Mouse (Mus musculus): ENCODE measurements around the gene Cwf19l1. TPM values are rescaled to one million over a fixed set of nuclear protein-coding genes. Genes with fewer than 3 reads are reported as not detected.
A peak's percentile ranks its signal among the peaks of the same experiment; 100 is the strongest.

Gene Cwf19l1
- polyA plus RNA-seq, 1 experiment: 3.5 TPM

GRCm38 (mm10) chr19:44086278-44086677, 49.4 kb downstream of the Cwf19l1 start:
- Histone ChIP-seq H3K9me3 (no peaks in the 10 kb centered on the region), H3K4me3 (replicated peaks) (no peak overlapping the region), H3K27me3 (replicated peaks) (no peaks in the 10 kb centered on the region), H3K36me3 (replicated peaks; ENCODE audit: low read length) (peaks cover 94% of the 10 kb centered on the region), H3K4me1 (peaks cover 19% of the 10 kb centered on the region)
- TF ChIP-seq FLI1 (IDR thresholded peaks at IDR 0.05; ENCODE audit: low read length) (no peak), GATA1 (IDR thresholded peaks at IDR 0.05; ENCODE audit: borderline replicate concordance, low read length) (no peak)

GRCm38 (mm10) chr19:44080920-44081319, 54.8 kb downstream of the Cwf19l1 start:
- TF ChIP-seq FLI1 (IDR thresholded peaks at IDR 0.05; ENCODE audit: low read length) (no peak), GATA1 (IDR thresholded peaks at IDR 0.05; ENCODE audit: borderline replicate concordance, low read length) (no peak)
- H3K4me1 ChIP-seq: peaks cover 31% of the 10 kb centered on the region

GRCm38 (mm10) chr19:44080023-44080422, 55.7 kb downstream of the Cwf19l1 start:
- Histone ChIP-seq H3K36me3 (replicated peaks; ENCODE audit: low read length) (peaks cover 92% of the 10 kb centered on the region), H3K27me3 (replicated peaks) (no peaks in the 10 kb centered on the region), H3K4me3 (replicated peaks) (no peak overlapping the region), H3K9me3 (no peaks in the 10 kb centered on the region), H3K4me1 (peaks cover 23% of the 10 kb centered on the region)
- no peak for TF ChIP-seq GATA1 (IDR thresholded peaks at IDR 0.05; ENCODE audit: borderline replicate concordance, low read length)

More at GRCm38 (mm10) chr19:44080920-44081319, 54.8 kb downstream of the Cwf19l1 start:
- Histone ChIP-seq H3K27me3 (replicated peaks) (no peaks in the 10 kb centered on the region), H3K4me3 (replicated peaks) (no peak overlapping the region), H3K9me3 (no peaks in the 10 kb centered on the region), H3K36me3 (replicated peaks; ENCODE audit: low read length) (peaks cover 92% of the 10 kb centered on the region)

- H3K4me3 ChIP-seq (replicated peaks): no peak overlapping the region
- H3K27me3 ChIP-seq (replicated peaks): no peaks in the 10 kb centered on the region
- TF ChIP-seq FLI1 (IDR thresholded peaks at IDR 0.05; ENCODE audit: low read length) (no peak), GATA1 (IDR thresholded peaks at IDR 0.05; ENCODE audit: borderline replicate concordance, low read length) (no peak)
- peaks cover 28% of the 10 kb centered on the region for H3K4me1 ChIP-seq
- no peaks in the 10 kb centered on the region for H3K9me3 ChIP-seq
- H3K36me3 ChIP-seq (replicated peaks; ENCODE audit: low read length): peaks cover 90% of the 10 kb centered on the region
Observed at GRCm38 (mm10) chr19:44077024-44077423, 58.7 kb downstream of the Cwf19l1 start.

- no peaks in the 10 kb centered on the region for H3K9me3 ChIP-seq
- H3K36me3 ChIP-seq (replicated peaks; ENCODE audit: low read length): peaks cover 91% of the 10 kb centered on the region
- peaks cover 29% of the 10 kb centered on the region for H3K4me1 ChIP-seq
- no peaks in the 10 kb centered on the region for H3K27me3 ChIP-seq (replicated peaks)
- no peak overlapping the region for H3K4me3 ChIP-seq (replicated peaks)
- TF ChIP-seq FLI1 (IDR thresholded peaks at IDR 0.05; ENCODE audit: low read length): no peak
- no peak for TF ChIP-seq GATA1 (IDR thresholded peaks at IDR 0.05; ENCODE audit: borderline replicate concordance, low read length)
Observed at GRCm38 (mm10) chr19:44076457-44076856, 59.2 kb downstream of the Cwf19l1 start.

GRCm38 (mm10) chr19:44074986-44075385, 60.7 kb downstream of the Cwf19l1 start:
- no peaks in the 10 kb centered on the region for H3K27me3 ChIP-seq (replicated peaks)
- peaks cover 41% of the 10 kb centered on the region for H3K4me1 ChIP-seq
- no peaks in the 10 kb centered on the region for H3K9me3 ChIP-seq
- H3K36me3 ChIP-seq (replicated peaks; ENCODE audit: low read length): peaks cover 87% of the 10 kb centered on the region
- TF ChIP-seq GATA1 (IDR thresholded peaks at IDR 0.05; ENCODE audit: borderline replicate concordance, low read length): no peak
- TF ChIP-seq FLI1 (IDR thresholded peaks at IDR 0.05; ENCODE audit: low read length): no peak
- no peak overlapping the region for H3K4me3 ChIP-seq (replicated peaks)

- Histone ChIP-seq H3K9me3 (no peaks in the 10 kb centered on the region), H3K36me3 (replicated peaks; ENCODE audit: low read length) (peaks cover 62% of the 10 kb centered on the region)
Observed at GRCm38 (mm10) chr19:44071166-44071565, 64.5 kb downstream of the Cwf19l1 start.

GRCm38 (mm10) chr19:44069914-44070232, 65.8 kb downstream of the Cwf19l1 start:
- Histone ChIP-seq H3K4me3 (replicated peaks) (peak overlapping the region; percentile 98), H3K36me3 (replicated peaks; ENCODE audit: low read length) (peaks cover 55% of the 10 kb centered on the region), H3K27me3 (replicated peaks) (no peaks in the 10 kb centered on the region), H3K4me1 (peaks cover 45% of the 10 kb centered on the region), H3K9me3 (no peaks in the 10 kb centered on the region)
- TF ChIP-seq FLI1 (IDR thresholded peaks at IDR 0.05; ENCODE audit: low read length) (no peak), GATA1 (IDR thresholded peaks at IDR 0.05; ENCODE audit: borderline replicate concordance, low read length) (no peak)

More at GRCm38 (mm10) chr19:44071166-44071565, 64.5 kb downstream of the Cwf19l1 start:
- TF ChIP-seq GATA1 (IDR thresholded peaks at IDR 0.05; ENCODE audit: borderline replicate concordance, low read length): no peak
- TF ChIP-seq FLI1 (IDR thresholded peaks at IDR 0.05; ENCODE audit: low read length): no peak
- Histone ChIP-seq H3K4me3 (replicated peaks) (no peak overlapping the region), H3K27me3 (replicated peaks) (no peaks in the 10 kb centered on the region), H3K4me1 (peaks cover 47% of the 10 kb centered on the region)

GRCm38 (mm10) chr19:44069121-44069913, 66.4 kb downstream of the Cwf19l1 start, which contains the start of gene Erlin1:
Gene Erlin1, minus strand, starts transcription at chr19:44069785.
- peaks cover 57% of the 10 kb centered on the region for H3K36me3 ChIP-seq (replicated peaks; ENCODE audit: low read length)
- no peaks in the 10 kb centered on the region for H3K9me3 ChIP-seq
- peak within 1 kb of the TSS; percentile 98 for H3K4me3 ChIP-seq (replicated peaks)
- H3K4me1 ChIP-seq: peaks cover 42% of the 10 kb centered on the region
- TF ChIP-seq FLI1 (IDR thresholded peaks at IDR 0.05; ENCODE audit: low read length) (no peak), GATA1 (IDR thresholded peaks at IDR 0.05; ENCODE audit: borderline replicate concordance, low read length) (no peak)
- H3K27me3 ChIP-seq (replicated peaks): no peaks in the 10 kb centered on the region

GRCm38 (mm10) chr19:44068232-44068631, 67.4 kb downstream of the Cwf19l1 start:
- H3K4me1 ChIP-seq: peaks cover 39% of the 10 kb centered on the region
- H3K27me3 ChIP-seq (replicated peaks): no peaks in the 10 kb centered on the region
- peak overlapping the region; percentile 98 for H3K4me3 ChIP-seq (replicated peaks)
- H3K9me3 ChIP-seq: no peaks in the 10 kb centered on the region
- peaks cover 54% of the 10 kb centered on the region for H3K36me3 ChIP-seq (replicated peaks; ENCODE audit: low read length)
- TF ChIP-seq FLI1 (IDR thresholded peaks at IDR 0.05; ENCODE audit: low read length) (no peak), GATA1 (IDR thresholded peaks at IDR 0.05; ENCODE audit: borderline replicate concordance, low read length) (no peak)
